In the genomic region with DNA sequence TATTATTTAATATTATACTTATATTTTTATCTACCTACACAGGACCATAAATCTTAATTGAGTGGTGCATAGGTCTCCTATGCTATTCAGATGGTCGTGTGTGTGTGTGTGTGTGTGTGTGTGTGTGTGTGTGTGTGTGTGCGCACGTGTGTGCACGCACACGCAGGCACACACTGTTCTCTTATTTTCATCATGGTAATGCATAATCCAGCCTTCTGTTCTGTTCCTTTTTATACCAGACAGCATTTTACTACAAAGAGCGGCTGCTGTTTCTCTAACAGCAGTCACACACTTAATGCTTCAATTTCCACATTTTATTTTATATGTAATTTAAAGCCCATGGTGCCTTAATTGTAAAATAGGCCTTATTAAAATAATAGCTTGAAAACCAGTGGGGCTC, we compare ENCODE assay signal across 26 mouse cellular contexts.
A peak's percentile ranks its signal among the peaks of the same experiment; 100 is the strongest.
DNase-seq lines count a peak whose midpoint lies in the region; ATAC-seq lines count a peak whose summit lies in the region.
"Had no signal": no experiment of that assay in that cellular context is flagged by ENCODE, and none has a peak within 500 bp of the region (broad histone marks: within the 10 kb centered on the region; RNA-seq: fewer than 3 reads in every experiment).

No protein-coding gene starts in this region.

- H3K27me3 ChIP-seq in forebrain, embryonic 15.5 days = no peaks in the 10 kb centered on the region
- H3K27me3 ChIP-seq in forebrain, embryonic 12.5 days = no peaks in the 10 kb centered on the region
- H3K27me3 ChIP-seq in midbrain, embryonic 15.5 days (replicated peaks) = no peaks in the 10 kb centered on the region
- no peaks in the 10 kb centered on the region for H3K27me3 ChIP-seq in midbrain, embryonic 10.5 days (ENCODE audit: low read depth, poor library complexity, severe bottlenecking)
- no peaks in the 10 kb centered on the region for H3K27me3 ChIP-seq in hindbrain, embryonic 13.5 days
- H3K27me3 ChIP-seq in neural tube, embryonic 14.5 days (ENCODE audit: control insufficient read depth, insufficient read depth, low read length) = no peaks in the 10 kb centered on the region
- H3K27me3 ChIP-seq: embryonic facial prominence, embryonic 12.5 days; heart, embryonic 12.5 days; Patski had no signal

- no peaks in the 10 kb centered on the region for H3K9me3 ChIP-seq in forebrain, embryonic 15.5 days
- no peaks in the 10 kb centered on the region for H3K9me3 ChIP-seq in forebrain, embryonic 12.5 days
- H3K9me3 ChIP-seq in midbrain, embryonic 15.5 days = no peaks in the 10 kb centered on the region
- no peaks in the 10 kb centered on the region for H3K9me3 ChIP-seq in midbrain, embryonic 10.5 days (replicated peaks)
- H3K9me3 ChIP-seq in hindbrain, embryonic 13.5 days = no peaks in the 10 kb centered on the region
- no peaks in the 10 kb centered on the region for H3K9me3 ChIP-seq in neural tube, embryonic 14.5 days (ENCODE audit: control insufficient read depth, low read length)
- H3K9me3 ChIP-seq: embryonic facial prominence, embryonic 12.5 days; heart, embryonic 12.5 days had no signal

- 69% methylated on average over 6 of the region's 6 CpGs for WGBS in forebrain, embryonic 15.5 days
- WGBS in forebrain, embryonic 12.5 days = 90% methylated on average over 6 of the region's 6 CpGs
- WGBS in midbrain, embryonic 15.5 days = 85% methylated on average over 6 of the region's 6 CpGs
- 93% methylated on average over 6 of the region's 6 CpGs for WGBS in midbrain, embryonic 10.5 days
- WGBS in hindbrain, embryonic 13.5 days = 64% methylated on average over 6 of the region's 6 CpGs
- 47% methylated on average over 6 of the region's 6 CpGs for WGBS in neural tube, embryonic 14.5 days

- H3K36me3 ChIP-seq in forebrain, embryonic 15.5 days = no peaks in the 10 kb centered on the region
- H3K36me3 ChIP-seq in forebrain, embryonic 12.5 days (replicated peaks) = no peaks in the 10 kb centered on the region
- no peaks in the 10 kb centered on the region for H3K36me3 ChIP-seq in midbrain, embryonic 15.5 days (replicated peaks)
- H3K36me3 ChIP-seq in midbrain, embryonic 10.5 days = no peaks in the 10 kb centered on the region
- no peaks in the 10 kb centered on the region for H3K36me3 ChIP-seq in hindbrain, embryonic 13.5 days
- no peaks in the 10 kb centered on the region for H3K36me3 ChIP-seq in neural tube, embryonic 14.5 days (ENCODE audit: control insufficient read depth, insufficient read depth, low read length)
- H3K36me3 ChIP-seq: embryonic facial prominence, embryonic 12.5 days; heart, embryonic 12.5 days had no signal

- peak overlapping the region; percentile 59; the same call in 1 of the 2 replicates for H3K27ac ChIP-seq in forebrain, embryonic 15.5 days (replicated peaks)
- no peak overlapping the region for H3K27ac ChIP-seq in forebrain, embryonic 12.5 days
- 0 out of 2 replicates have a peak overlapping the region, but pooled peaks have one; percentile 1 for H3K27ac ChIP-seq in midbrain, embryonic 15.5 days
- no peak overlapping the region for H3K27ac ChIP-seq in midbrain, embryonic 10.5 days (replicated peaks)
- peak overlapping the region; percentile 82 for H3K27ac ChIP-seq in hindbrain, embryonic 13.5 days
- peak overlapping the region; percentile 70 for H3K27ac ChIP-seq in neural tube, embryonic 14.5 days (ENCODE audit: low read depth, low read length)
- H3K27ac ChIP-seq: embryonic facial prominence, embryonic 12.5 days; heart, adult 2 months; layer of hippocampus, adult 2 months; liver, embryonic 14.5 days had no signal

- H3K4me3 ChIP-seq in forebrain, embryonic 15.5 days = no peak overlapping the region
- no peak overlapping the region for H3K4me3 ChIP-seq in forebrain, embryonic 12.5 days (replicated peaks)
- no peak overlapping the region for H3K4me3 ChIP-seq in midbrain, embryonic 15.5 days
- H3K4me3 ChIP-seq in midbrain, embryonic 10.5 days = no peak overlapping the region
- no peak overlapping the region for H3K4me3 ChIP-seq in hindbrain, embryonic 13.5 days
- no peak overlapping the region for H3K4me3 ChIP-seq in neural tube, embryonic 14.5 days (ENCODE audit: low read depth, low read length)
- H3K4me3 ChIP-seq: embryonic facial prominence, embryonic 12.5 days; heart, adult 2 months; heart, embryonic 12.5 days; layer of hippocampus, adult 2 months had no signal

- peaks cover 7% of the 10 kb centered on the region for H3K4me1 ChIP-seq in forebrain, embryonic 15.5 days
- H3K4me1 ChIP-seq in forebrain, embryonic 12.5 days = no peaks in the 10 kb centered on the region
- 0 out of 2 replicates have a peak, but pooled peaks cover 5% of the 10 kb centered on the region for H3K4me1 ChIP-seq in midbrain, embryonic 15.5 days
- H3K4me1 ChIP-seq in midbrain, embryonic 10.5 days = no peaks in the 10 kb centered on the region
- H3K4me1 ChIP-seq in hindbrain, embryonic 13.5 days (replicated peaks) = peaks cover 9% of the 10 kb centered on the region
- peaks cover 3% of the 10 kb centered on the region; the same call in 1 of the 2 replicates for H3K4me1 ChIP-seq in neural tube, embryonic 14.5 days (ENCODE audit: control insufficient read depth, insufficient read depth, low read length)
- H3K4me1 ChIP-seq: embryonic facial prominence, embryonic 12.5 days; heart, embryonic 12.5 days had no signal

- no peak overlapping the region for H3K9ac ChIP-seq in forebrain, embryonic 15.5 days (replicated peaks)
- H3K9ac ChIP-seq in forebrain, embryonic 12.5 days = no peak overlapping the region
- no peak overlapping the region for H3K9ac ChIP-seq in midbrain, embryonic 15.5 days
- H3K9ac ChIP-seq in hindbrain, embryonic 13.5 days = no peak overlapping the region
- H3K9ac ChIP-seq in neural tube, embryonic 14.5 days (replicated peaks; ENCODE audit: low read depth, low read length) = no peak overlapping the region
- H3K9ac ChIP-seq: embryonic facial prominence, embryonic 12.5 days; heart, embryonic 12.5 days; liver, embryonic 14.5 days had no signal

- no peak for DNase-seq in midbrain, embryonic 10.5 days (ENCODE audit: low spot score)
- DNase-seq in urinary bladder, postnatal 36 days (ENCODE audit: low spot score in 2 of 2) = no peak
- DNase-seq in cerebellum, adult 11-12 months = no peak
- DNase-seq: adrenal gland, postnatal 10 days; cerebellum, adult 9-11 months; heart, adult 2 months; heart, postnatal 4 days; kidney, adult 2 months; kidney, postnatal 36 days; left cerebral cortex, postnatal 4 days; liver; lung, adult 2 months; lung, postnatal 14 days; right cerebral cortex, adult 18-20 months; spleen, adult 18-20 months; thymus, postnatal 36 days had no signal

- ATAC-seq in forebrain, embryonic 15.5 days (replicated peaks) = peak; percentile 67; the same call in 1 of the 2 replicates
- no peak for ATAC-seq in forebrain, embryonic 12.5 days (ENCODE audit: low FRiP score)
- ATAC-seq in midbrain, embryonic 15.5 days (replicated peaks) = no peak
- ATAC-seq in hindbrain, embryonic 13.5 days (ENCODE audit: low FRiP score) = peak; percentile 21; the same call in 1 of the 2 replicates
- peak; percentile 75 for ATAC-seq in neural tube, embryonic 14.5 days (ENCODE audit: low read depth)
- ATAC-seq: Patski had no signal

- H3K4me2 ChIP-seq in forebrain, embryonic 15.5 days (replicated peaks) = no peak overlapping the region
- H3K4me2 ChIP-seq in forebrain, embryonic 12.5 days = no peak overlapping the region
- H3K4me2 ChIP-seq in midbrain, embryonic 15.5 days = no peak overlapping the region
- peak overlapping the region; percentile 14; the same call in 1 of the 2 replicates for H3K4me2 ChIP-seq in hindbrain, embryonic 13.5 days
- H3K4me2 ChIP-seq in neural tube, embryonic 14.5 days (ENCODE audit: low read depth, low read length) = no peak overlapping the region
- H3K4me2 ChIP-seq: embryonic facial prominence, embryonic 12.5 days; heart, embryonic 12.5 days had no signal

Comparison
In these comparisons a context has a peak if more than half of its experiments do, and no peak if none do; other contexts are left out.
1. ATAC-seq: peak in forebrain, embryonic 15.5 days (single experiment), hindbrain, embryonic 13.5 days (single experiment) and neural tube, embryonic 14.5 days (single experiment); none in forebrain, embryonic 12.5 days (single experiment) and midbrain, embryonic 15.5 days (single experiment).
2. H3K27ac ChIP-seq: peak in forebrain, embryonic 15.5 days (single experiment), midbrain, embryonic 15.5 days (single experiment), hindbrain, embryonic 13.5 days (single experiment) and neural tube, embryonic 14.5 days (single experiment); none in forebrain, embryonic 12.5 days (single experiment) and midbrain, embryonic 10.5 days (single experiment).